Mouse (Mus musculus): ENCODE measurements around the gene Trappc6b. TPM values are rescaled to one million over a fixed set of nuclear protein-coding genes. Genes with fewer than 3 reads are reported as not detected.
"Not testable (repeated sequence)": the region's sequence is repeated elsewhere in the genome, so short reads cannot be mapped to it uniquely, and the experiment has no call there.

The Trappc6b gene
- polyA plus RNA-seq, 1 experiment, result 76.7 TPM

DNA sequence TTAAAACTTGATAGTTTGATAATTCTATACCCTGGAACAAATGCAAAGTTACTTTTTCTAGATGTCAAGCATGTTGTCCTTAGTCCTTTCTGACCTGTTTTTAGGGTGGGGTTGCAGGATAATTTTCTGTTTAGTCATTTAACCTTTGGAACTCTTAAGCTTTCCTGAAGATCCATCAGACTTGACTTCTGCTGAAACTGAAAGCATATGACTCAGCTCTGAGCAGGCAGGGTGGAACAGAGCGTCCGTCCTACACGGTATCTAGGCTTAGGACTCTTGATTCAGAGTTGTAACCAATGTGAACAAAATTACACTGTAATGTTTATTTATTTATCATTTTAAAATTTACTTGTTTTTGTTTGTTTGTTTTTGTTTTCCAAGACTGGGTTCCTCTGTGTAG lies 16.6 kb upstream of the Trappc6b start:
- Histone ChIP-seq H3K36me3 (replicated peaks; ENCODE audit: low read length) (peaks cover 33% of the 10 kb centered on the region), H3K4me3 (replicated peaks) (no peak overlapping the region), H3K4me1 (peaks cover 3% of the 10 kb centered on the region; the same call in 1 of the 2 replicates), H3K27me3 (replicated peaks) (no peaks in the 10 kb centered on the region), H3K9me3 (0 out of 2 replicates have a peak, but pooled peaks cover 4% of the 10 kb centered on the region)
- TF ChIP-seq GATA1 (IDR thresholded peaks at IDR 0.05; ENCODE audit: borderline replicate concordance, low read length), result no peak
- no peak for TF ChIP-seq FLI1 (IDR thresholded peaks at IDR 0.05; ENCODE audit: low read length)

- Histone ChIP-seq H3K4me1 (peaks cover 8% of the 10 kb centered on the region), H3K4me3 (replicated peaks) (no peak overlapping the region), H3K9me3 (0 out of 2 replicates have a peak, but pooled peaks cover 4% of the 10 kb centered on the region), H3K36me3 (replicated peaks; ENCODE audit: low read length) (peaks cover 42% of the 10 kb centered on the region), H3K27me3 (replicated peaks) (no peaks in the 10 kb centered on the region)
- TF ChIP-seq FLI1 (IDR thresholded peaks at IDR 0.05; ENCODE audit: low read length), result no peak
- no peak for TF ChIP-seq GATA1 (IDR thresholded peaks at IDR 0.05; ENCODE audit: borderline replicate concordance, low read length)
These were observed 15.7 kb upstream of the Trappc6b start for GRCm38 (mm10) chr12:59076996-59077395.

DNA sequence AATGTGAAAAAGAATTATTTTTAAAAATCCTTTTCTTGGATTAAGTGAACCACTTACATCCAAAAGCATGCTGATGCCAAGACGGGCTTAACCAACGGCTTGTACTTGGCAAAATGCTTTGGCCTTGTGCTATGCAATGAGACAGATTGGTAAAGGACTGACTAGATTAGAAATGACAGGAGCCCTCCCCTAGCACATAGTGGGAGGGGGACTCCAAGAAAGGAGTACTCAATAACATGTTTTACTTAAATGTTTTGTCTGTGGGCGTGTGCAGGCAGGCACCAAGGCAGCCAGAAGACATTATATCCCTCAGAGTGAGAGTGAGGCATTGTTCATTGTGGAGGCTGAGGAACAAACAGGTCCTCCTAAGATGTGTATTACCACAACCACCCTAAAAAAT lies 12.8 kb upstream of the Trappc6b start:
- Histone ChIP-seq H3K4me1 (peaks cover 13% of the 10 kb centered on the region), H3K4me3 (replicated peaks) (no peak overlapping the region), H3K36me3 (replicated peaks; ENCODE audit: low read length) (peaks cover 68% of the 10 kb centered on the region), H3K9me3 (no peaks in the 10 kb centered on the region), H3K27me3 (replicated peaks) (no peaks in the 10 kb centered on the region)
- TF ChIP-seq GATA1 (IDR thresholded peaks at IDR 0.05; ENCODE audit: borderline replicate concordance, low read length) (no peak), FLI1 (IDR thresholded peaks at IDR 0.05; ENCODE audit: low read length) (no peak)

GRCm38 (mm10) chr12:59072286-59072685 lies 11.0 kb upstream of the Trappc6b start:
- TF ChIP-seq FLI1 (IDR thresholded peaks at IDR 0.05; ENCODE audit: low read length) (no peak), GATA1 (IDR thresholded peaks at IDR 0.05; ENCODE audit: borderline replicate concordance, low read length) (no peak)
- no peaks in the 10 kb centered on the region for H3K27me3 ChIP-seq (replicated peaks)
- H3K36me3 ChIP-seq (replicated peaks; ENCODE audit: low read length), result peaks cover 78% of the 10 kb centered on the region
- H3K4me1 ChIP-seq, result peaks cover 21% of the 10 kb centered on the region
- H3K4me3 ChIP-seq (replicated peaks), result peak overlapping the region; percentile 33
- H3K9me3 ChIP-seq, result no peaks in the 10 kb centered on the region

DNA sequence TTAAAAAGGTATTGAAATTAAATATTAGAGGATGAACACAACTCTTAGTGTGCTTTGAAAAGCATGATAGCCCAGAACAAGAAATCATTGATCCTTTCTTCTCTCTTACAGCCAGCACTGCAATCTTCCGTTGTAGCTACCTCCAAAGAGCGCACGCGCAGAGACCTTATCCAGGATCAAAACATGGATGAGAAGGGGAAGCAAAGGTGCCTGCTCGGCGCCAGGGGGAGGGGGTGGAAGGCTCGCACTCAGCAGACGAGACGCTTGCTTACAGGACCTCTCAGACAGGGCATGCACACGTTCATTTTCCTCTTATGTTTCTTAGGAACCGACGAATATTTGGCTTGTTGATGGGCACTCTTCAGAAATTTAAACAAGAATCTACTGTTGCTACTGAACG lies 7.5 kb upstream of the Trappc6b start:
- H3K4me1 ChIP-seq, result peaks cover 25% of the 10 kb centered on the region
- TF ChIP-seq GATA1 (IDR thresholded peaks at IDR 0.05; ENCODE audit: borderline replicate concordance, low read length), result no peak
- TF ChIP-seq FLI1 (IDR thresholded peaks at IDR 0.05; ENCODE audit: low read length), result no peak
- H3K4me3 ChIP-seq (replicated peaks), result no peak overlapping the region
- H3K36me3 ChIP-seq (replicated peaks; ENCODE audit: low read length), result peaks cover 58% of the 10 kb centered on the region
- H3K9me3 ChIP-seq, result no peaks in the 10 kb centered on the region
- no peaks in the 10 kb centered on the region for H3K27me3 ChIP-seq (replicated peaks)

GRCm38 (mm10) chr12:59067095-59067494 lies 5.8 kb upstream of the Trappc6b start:
- H3K36me3 ChIP-seq (replicated peaks; ENCODE audit: low read length), result peaks cover 41% of the 10 kb centered on the region
- H3K27me3 ChIP-seq (replicated peaks), result no peaks in the 10 kb centered on the region
- H3K4me1 ChIP-seq, result peaks cover 21% of the 10 kb centered on the region
- H3K4me3 ChIP-seq (replicated peaks), result peak overlapping the region; percentile 96
- TF ChIP-seq GATA1 (IDR thresholded peaks at IDR 0.05; ENCODE audit: borderline replicate concordance, low read length), result no peak
- no peak for TF ChIP-seq FLI1 (IDR thresholded peaks at IDR 0.05; ENCODE audit: low read length)
- H3K9me3 ChIP-seq, result no peaks in the 10 kb centered on the region

GRCm38 (mm10) chr12:59066448-59067077 lies 5.3 kb upstream of the Trappc6b start, which contains the start of gene Pnn:
Gene Pnn, plus strand, starts transcription at chr12:59066884.
- Histone ChIP-seq H3K4me1 (peaks cover 20% of the 10 kb centered on the region; the same call in 1 of the 2 replicates), H3K36me3 (replicated peaks; ENCODE audit: low read length) (peaks cover 36% of the 10 kb centered on the region), H3K27me3 (replicated peaks) (no peaks in the 10 kb centered on the region), H3K9me3 (no peaks in the 10 kb centered on the region), H3K4me3 (replicated peaks) (peak within 1 kb of the TSS; percentile 96)
- 0 out of 3 replicates have a peak, but pooled peaks have one; percentile 4 for TF ChIP-seq GATA1 (IDR thresholded peaks at IDR 0.05; ENCODE audit: borderline replicate concordance, low read length)
- no peak for TF ChIP-seq FLI1 (IDR thresholded peaks at IDR 0.05; ENCODE audit: low read length)

DNA sequence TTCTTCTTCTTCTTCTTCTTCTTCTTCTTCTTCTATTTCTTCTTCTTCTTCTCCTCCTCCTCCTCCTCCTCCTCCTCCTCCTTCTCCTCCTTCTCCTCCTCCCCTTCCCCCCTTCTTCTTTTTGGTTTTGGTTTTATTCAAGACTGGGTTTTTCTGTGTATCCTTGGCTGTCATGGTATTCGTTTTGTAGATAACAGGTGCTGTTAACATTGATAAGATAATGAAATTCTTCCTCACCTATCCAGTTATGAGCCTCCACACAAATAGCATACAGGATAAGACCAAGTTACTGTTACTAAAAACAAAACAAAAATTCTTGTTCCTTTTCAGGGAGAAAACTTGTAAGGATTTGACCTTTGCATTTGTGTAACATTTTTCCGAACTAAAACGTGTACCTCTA lies 4.5 kb upstream of the Trappc6b start:
- TF ChIP-seq GATA1 (IDR thresholded peaks at IDR 0.05; ENCODE audit: borderline replicate concordance, low read length) (no peak), FLI1 (IDR thresholded peaks at IDR 0.05; ENCODE audit: low read length) (no peak)
- H3K4me3 ChIP-seq (replicated peaks), result peak overlapping the region; percentile 96
- H3K9me3 ChIP-seq, result no peaks in the 10 kb centered on the region
- H3K4me1 ChIP-seq, result peaks cover 17% of the 10 kb centered on the region; the same call in 1 of the 2 replicates
- H3K36me3 ChIP-seq (replicated peaks; ENCODE audit: low read length), result peaks cover 28% of the 10 kb centered on the region
- no peaks in the 10 kb centered on the region for H3K27me3 ChIP-seq (replicated peaks)

GRCm38 (mm10) chr12:59064837-59065236 lies 3.6 kb upstream of the Trappc6b start:
- no peaks in the 10 kb centered on the region for H3K27me3 ChIP-seq (replicated peaks)
- no peak overlapping the region for H3K4me3 ChIP-seq (replicated peaks)
- peaks cover 26% of the 10 kb centered on the region for H3K4me1 ChIP-seq
- H3K9me3 ChIP-seq, result no peaks in the 10 kb centered on the region
- H3K36me3 ChIP-seq (replicated peaks; ENCODE audit: low read length), result peaks cover 18% of the 10 kb centered on the region
- no peak for TF ChIP-seq FLI1 (IDR thresholded peaks at IDR 0.05; ENCODE audit: low read length)
- TF ChIP-seq GATA1 (IDR thresholded peaks at IDR 0.05; ENCODE audit: borderline replicate concordance, low read length), result no peak

GRCm38 (mm10) chr12:59060322-59060721 lies 950 bp downstream of the Trappc6b start:
- Histone ChIP-seq H3K4me1 (peaks cover 46% of the 10 kb centered on the region), H3K36me3 (replicated peaks; ENCODE audit: low read length) (peaks cover 37% of the 10 kb centered on the region), H3K4me3 (replicated peaks) (peak overlapping the region; percentile 100), H3K9me3 (no peaks in the 10 kb centered on the region), H3K27me3 (replicated peaks) (no peaks in the 10 kb centered on the region)
- no peak for TF ChIP-seq FLI1 (IDR thresholded peaks at IDR 0.05; ENCODE audit: low read length)
- TF ChIP-seq GATA1 (IDR thresholded peaks at IDR 0.05; ENCODE audit: borderline replicate concordance, low read length), result no peak

GRCm38 (mm10) chr12:59058242-59058641 lies 3.0 kb downstream of the Trappc6b start:
- not testable (repeated sequence) for H3K9me3 ChIP-seq; H3K27me3 ChIP-seq (replicated peaks); H3K4me3 ChIP-seq (replicated peaks)
- Histone ChIP-seq H3K4me1 (peaks cover 65% of the 10 kb centered on the region), H3K36me3 (replicated peaks; ENCODE audit: low read length) (peaks cover 53% of the 10 kb centered on the region)

Data from megakaryocyte, embryonic 14.5 days (primary cell).